Mouse (Mus musculus): ENCODE measurements around the gene Lin28b. TPM values are rescaled to one million over a fixed set of nuclear protein-coding genes. Genes with fewer than 3 reads are reported as not detected.
"Not testable (repeated sequence)": the region's sequence is repeated elsewhere in the genome, so short reads cannot be mapped to it uniquely, and the experiment has no call there.

Gene Lin28b
- polyA plus RNA-seq, 1 experiment from 2014 or later = 34.2 TPM

- Histone ChIP-seq H3K9ac (ENCODE audit: low read depth, low read length) (no peak overlapping the region), H3K4me3 (ENCODE audit: low read depth, low read length) (no peak overlapping the region), H3K9me3 (ENCODE audit: control insufficient read depth, low read length) (no peaks in the 10 kb centered on the region), H3K4me2 (no peak overlapping the region), H3K27ac (ENCODE audit: low read depth, low read length) (no peak overlapping the region), H3K36me3 (ENCODE audit: control insufficient read depth, insufficient read depth, low read length) (no peaks in the 10 kb centered on the region), H3K4me1 (replicated peaks; ENCODE audit: control insufficient read depth, insufficient read depth, low read length) (no peaks in the 10 kb centered on the region), H3K27me3 (replicated peaks; ENCODE audit: control insufficient read depth, insufficient read depth, low read length) (no peaks in the 10 kb centered on the region)
- no peak for DNase-seq (ENCODE audit: low spot score)
- ATAC-seq (replicated peaks; ENCODE audit: low FRiP score) = no peak
- WGBS = 92% methylated on average over 6 of the region's 6 CpGs
Observed at GRCm38 (mm10) chr10:45356091-45356490, 130.1 kb downstream of the Lin28b start.

GRCm38 (mm10) chr10:45348143-45348542 lies 138.1 kb downstream of the Lin28b start:
- not testable (repeated sequence) for H3K4me1 ChIP-seq (replicated peaks; ENCODE audit: control insufficient read depth, insufficient read depth, low read length); H3K36me3 ChIP-seq (ENCODE audit: control insufficient read depth, insufficient read depth, low read length); H3K27me3 ChIP-seq (replicated peaks; ENCODE audit: control insufficient read depth, insufficient read depth, low read length); H3K4me3 ChIP-seq (ENCODE audit: low read depth, low read length); ATAC-seq (replicated peaks; ENCODE audit: low FRiP score); H3K9ac ChIP-seq (ENCODE audit: low read depth, low read length); H3K4me2 ChIP-seq; DNase-seq (ENCODE audit: low spot score); H3K9me3 ChIP-seq (ENCODE audit: control insufficient read depth, low read length); H3K27ac ChIP-seq (ENCODE audit: low read depth, low read length)
- 87% methylated on average over 3 of the region's 3 CpGs for WGBS

DNA sequence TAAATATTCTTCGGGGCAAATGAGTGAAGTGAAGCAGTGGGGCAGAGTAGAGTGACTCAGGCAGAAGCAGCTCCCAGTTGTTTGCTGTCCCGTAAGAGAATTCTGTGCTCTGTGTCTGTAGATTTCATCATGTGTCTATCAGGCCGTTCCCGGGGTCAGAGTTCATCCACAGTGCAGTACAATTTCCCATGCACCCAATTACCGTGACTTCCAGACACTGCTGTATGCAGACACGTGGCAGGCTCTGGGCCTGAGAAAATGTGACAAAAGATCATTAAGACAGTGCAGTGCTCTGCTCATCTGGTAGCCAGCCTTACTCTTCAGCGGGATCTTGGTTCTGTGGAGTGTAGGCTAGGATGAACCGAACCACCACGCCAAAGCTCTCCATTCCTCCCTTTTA lies 141.0 kb downstream of the Lin28b start:
- ATAC-seq (replicated peaks; ENCODE audit: low FRiP score) = no peak
- 85% methylated on average over 9 of the region's 9 CpGs for WGBS
- H3K9me3 ChIP-seq (ENCODE audit: control insufficient read depth, low read length) = no peaks in the 10 kb centered on the region

DNA sequence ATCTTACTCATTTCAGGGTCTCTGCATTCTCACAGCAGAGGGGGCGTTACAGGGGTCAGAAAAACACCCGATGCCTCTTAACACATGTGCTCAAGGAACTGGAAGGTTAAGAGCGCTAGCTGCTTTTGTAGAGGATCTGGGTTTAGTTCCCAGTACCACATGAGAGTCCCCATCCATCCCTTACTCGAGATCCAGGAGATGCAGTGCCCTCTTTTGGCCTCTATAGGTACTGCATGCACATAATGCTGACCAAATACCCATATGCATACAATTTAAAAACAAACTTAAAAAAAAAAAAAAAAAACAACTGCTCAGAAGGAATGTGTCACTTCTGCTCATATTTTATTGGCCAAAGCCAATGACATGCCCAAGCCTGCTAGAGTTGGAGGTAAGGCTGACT lies 141.8 kb downstream of the Lin28b start:
- H3K27ac ChIP-seq (ENCODE audit: low read depth, low read length) = no peak overlapping the region
- no peaks in the 10 kb centered on the region for H3K4me1 ChIP-seq (replicated peaks; ENCODE audit: control insufficient read depth, insufficient read depth, low read length)
- H3K4me3 ChIP-seq (ENCODE audit: low read depth, low read length) = no peak overlapping the region
- no peak overlapping the region for H3K4me2 ChIP-seq
- WGBS = 92% methylated on average over 4 of the region's 4 CpGs
- no peak for DNase-seq (ENCODE audit: low spot score)
- H3K36me3 ChIP-seq (ENCODE audit: control insufficient read depth, insufficient read depth, low read length) = no peaks in the 10 kb centered on the region
- no peak overlapping the region for H3K9ac ChIP-seq (ENCODE audit: low read depth, low read length)
- H3K27me3 ChIP-seq (replicated peaks; ENCODE audit: control insufficient read depth, insufficient read depth, low read length) = no peaks in the 10 kb centered on the region
- no peaks in the 10 kb centered on the region for H3K9me3 ChIP-seq (ENCODE audit: control insufficient read depth, low read length)
- ATAC-seq (replicated peaks; ENCODE audit: low FRiP score) = no peak

More for the DNA sequence above, 141.0 kb downstream of the Lin28b start:
- DNase-seq (ENCODE audit: low spot score) = no peak
- H3K4me2 ChIP-seq = no peak overlapping the region
- H3K9ac ChIP-seq (ENCODE audit: low read depth, low read length) = no peak overlapping the region
- H3K4me3 ChIP-seq (ENCODE audit: low read depth, low read length) = no peak overlapping the region
- H3K27ac ChIP-seq (ENCODE audit: low read depth, low read length) = no peak overlapping the region
- no peaks in the 10 kb centered on the region for H3K27me3 ChIP-seq (replicated peaks; ENCODE audit: control insufficient read depth, insufficient read depth, low read length)
- H3K36me3 ChIP-seq (ENCODE audit: control insufficient read depth, insufficient read depth, low read length) = no peaks in the 10 kb centered on the region
- no peaks in the 10 kb centered on the region for H3K4me1 ChIP-seq (replicated peaks; ENCODE audit: control insufficient read depth, insufficient read depth, low read length)

DNA sequence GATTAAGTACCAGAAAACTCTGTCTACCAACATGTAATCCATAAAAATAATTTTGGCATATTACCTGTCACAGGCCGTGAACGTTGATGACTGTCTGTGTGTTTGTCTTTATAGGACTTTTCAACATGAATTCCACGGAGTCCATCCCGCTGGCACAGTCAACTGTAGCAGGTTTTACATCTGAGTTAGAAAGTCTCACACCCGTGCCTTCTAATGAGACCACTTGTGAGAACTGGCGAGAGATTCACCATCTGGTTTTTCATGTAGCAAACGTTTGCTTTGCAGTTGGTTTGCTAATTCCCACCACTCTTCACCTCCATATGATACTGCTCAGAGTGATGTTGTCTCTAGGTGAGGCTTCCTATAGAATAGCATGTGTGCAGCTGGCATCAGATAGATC lies 147.1 kb downstream of the Lin28b start:
- Histone ChIP-seq H3K4me3 (ENCODE audit: low read depth, low read length) (no peak overlapping the region), H3K4me2 (no peak overlapping the region), H3K4me1 (replicated peaks; ENCODE audit: control insufficient read depth, insufficient read depth, low read length) (no peaks in the 10 kb centered on the region), H3K27ac (ENCODE audit: low read depth, low read length) (no peak overlapping the region), H3K36me3 (ENCODE audit: control insufficient read depth, insufficient read depth, low read length) (no peaks in the 10 kb centered on the region), H3K9ac (ENCODE audit: low read depth, low read length) (no peak overlapping the region), H3K27me3 (replicated peaks; ENCODE audit: control insufficient read depth, insufficient read depth, low read length) (peaks cover 29% of the 10 kb centered on the region), H3K9me3 (ENCODE audit: control insufficient read depth, low read length) (no peaks in the 10 kb centered on the region)
- no peak for DNase-seq (ENCODE audit: low spot score)
- no peak for ATAC-seq (replicated peaks; ENCODE audit: low FRiP score)
- WGBS = 74% methylated on average over 7 of the region's 7 CpGs

DNA sequence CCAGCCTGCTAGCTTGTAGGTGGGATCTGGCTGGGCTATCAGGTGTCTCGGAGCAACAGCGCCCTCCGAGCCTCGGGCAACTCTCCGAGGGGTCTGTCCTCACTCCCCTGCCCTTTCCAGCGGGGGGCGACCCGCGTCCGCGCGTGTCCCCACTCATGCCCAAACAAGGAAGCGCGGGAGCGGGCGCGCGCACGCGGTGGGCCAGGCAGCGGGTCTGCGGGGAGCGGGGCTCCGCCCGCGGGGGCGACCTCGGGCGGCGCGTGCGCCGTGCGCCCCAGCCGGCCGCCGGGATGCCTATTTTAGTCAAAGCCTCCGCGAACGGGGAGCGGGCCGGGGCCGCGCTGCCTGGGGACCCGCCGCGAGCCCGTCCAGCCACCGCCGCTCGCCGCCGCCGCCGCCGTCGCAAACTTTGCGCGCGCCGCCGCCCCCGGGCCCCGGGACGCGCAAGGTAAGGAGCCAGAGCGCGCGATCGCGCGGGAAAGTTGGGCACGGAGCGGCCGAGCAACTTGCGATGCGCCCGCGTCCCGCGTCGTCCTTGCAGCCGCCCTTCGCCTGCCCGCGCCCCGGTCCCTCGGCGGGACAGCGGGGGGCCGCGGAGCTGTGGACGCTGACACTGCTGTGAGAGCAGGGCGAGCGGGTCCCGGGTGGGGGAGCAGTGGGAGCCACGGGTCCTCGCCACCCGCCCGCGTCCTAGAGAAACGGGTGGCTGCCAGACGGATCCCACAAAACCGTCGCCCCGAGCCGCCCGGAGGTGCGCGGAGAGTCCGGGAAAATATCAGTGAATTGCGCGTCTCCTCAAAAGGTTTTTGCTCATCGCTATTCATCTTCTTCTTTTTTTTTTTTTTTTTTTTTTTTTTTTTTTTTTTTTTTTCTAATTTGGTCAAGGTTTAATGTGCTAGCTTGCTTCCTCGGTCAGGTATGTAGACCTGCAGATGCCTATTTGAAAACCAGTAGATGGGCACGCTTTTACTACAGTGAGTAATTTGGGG lies 150.5 kb downstream of the Lin28b start, which contains the start of gene Bves:
TSS of gene Bves (plus strand) at position 339 of the 989 bp plus-strand sequence.
- no peaks in the 10 kb centered on the region for H3K4me1 ChIP-seq (replicated peaks; ENCODE audit: control insufficient read depth, insufficient read depth, low read length)
- H3K9me3 ChIP-seq (ENCODE audit: control insufficient read depth, low read length) = no peaks in the 10 kb centered on the region
- ATAC-seq (replicated peaks; ENCODE audit: low FRiP score) = peak; percentile 54
- H3K27ac ChIP-seq (ENCODE audit: low read depth, low read length) = no peak within 1 kb of the TSS
- peaks cover 34% of the 10 kb centered on the region for H3K27me3 ChIP-seq (replicated peaks; ENCODE audit: control insufficient read depth, insufficient read depth, low read length)
- H3K36me3 ChIP-seq (ENCODE audit: control insufficient read depth, insufficient read depth, low read length) = no peaks in the 10 kb centered on the region
- H3K9ac ChIP-seq (ENCODE audit: low read depth, low read length) = peak within 1 kb of the TSS; percentile 52; the same call in 1 of the 2 replicates
- H3K4me3 ChIP-seq (ENCODE audit: low read depth, low read length) = peak within 1 kb of the TSS; percentile 62
- peak within 1 kb of the TSS; percentile 81 for H3K4me2 ChIP-seq
- WGBS = 2% methylated on average over 107 of the region's 116 CpGs
- peak; percentile 59 for DNase-seq (ENCODE audit: low spot score)

DNA sequence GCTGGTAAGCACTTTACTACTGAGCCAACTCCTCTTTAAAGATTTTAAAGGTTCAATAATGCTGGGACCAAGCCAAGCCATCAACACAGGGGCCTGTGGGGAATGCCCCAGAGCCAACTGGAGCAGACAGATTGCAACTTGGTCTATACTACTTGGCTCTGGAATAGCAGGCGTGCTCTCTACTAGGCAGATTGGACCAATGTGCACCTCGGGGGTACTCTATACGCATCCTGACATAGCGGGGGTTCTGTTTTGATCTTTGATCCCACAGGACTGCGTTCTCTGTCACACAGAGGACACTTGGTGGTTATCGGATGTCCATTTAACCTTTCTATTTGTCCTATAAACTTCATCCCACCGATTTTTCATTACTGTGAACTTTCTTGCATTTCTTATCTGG lies 151.3 kb downstream of the Lin28b start:
- H3K27me3 ChIP-seq (replicated peaks; ENCODE audit: control insufficient read depth, insufficient read depth, low read length) = peaks cover 34% of the 10 kb centered on the region
- H3K4me3 ChIP-seq (ENCODE audit: low read depth, low read length) = peak overlapping the region; percentile 62
- no peak overlapping the region for H3K27ac ChIP-seq (ENCODE audit: low read depth, low read length)
- H3K36me3 ChIP-seq (ENCODE audit: control insufficient read depth, insufficient read depth, low read length) = no peaks in the 10 kb centered on the region
- no peak for ATAC-seq (replicated peaks; ENCODE audit: low FRiP score)
- WGBS = 35% methylated on average over 7 of the region's 7 CpGs
- no peaks in the 10 kb centered on the region for H3K9me3 ChIP-seq (ENCODE audit: control insufficient read depth, low read length)
- no peak overlapping the region for H3K9ac ChIP-seq (ENCODE audit: low read depth, low read length)
- no peak for DNase-seq (ENCODE audit: low spot score)
- H3K4me2 ChIP-seq = peak overlapping the region; percentile 81
- H3K4me1 ChIP-seq (replicated peaks; ENCODE audit: control insufficient read depth, insufficient read depth, low read length) = no peaks in the 10 kb centered on the region

DNA sequence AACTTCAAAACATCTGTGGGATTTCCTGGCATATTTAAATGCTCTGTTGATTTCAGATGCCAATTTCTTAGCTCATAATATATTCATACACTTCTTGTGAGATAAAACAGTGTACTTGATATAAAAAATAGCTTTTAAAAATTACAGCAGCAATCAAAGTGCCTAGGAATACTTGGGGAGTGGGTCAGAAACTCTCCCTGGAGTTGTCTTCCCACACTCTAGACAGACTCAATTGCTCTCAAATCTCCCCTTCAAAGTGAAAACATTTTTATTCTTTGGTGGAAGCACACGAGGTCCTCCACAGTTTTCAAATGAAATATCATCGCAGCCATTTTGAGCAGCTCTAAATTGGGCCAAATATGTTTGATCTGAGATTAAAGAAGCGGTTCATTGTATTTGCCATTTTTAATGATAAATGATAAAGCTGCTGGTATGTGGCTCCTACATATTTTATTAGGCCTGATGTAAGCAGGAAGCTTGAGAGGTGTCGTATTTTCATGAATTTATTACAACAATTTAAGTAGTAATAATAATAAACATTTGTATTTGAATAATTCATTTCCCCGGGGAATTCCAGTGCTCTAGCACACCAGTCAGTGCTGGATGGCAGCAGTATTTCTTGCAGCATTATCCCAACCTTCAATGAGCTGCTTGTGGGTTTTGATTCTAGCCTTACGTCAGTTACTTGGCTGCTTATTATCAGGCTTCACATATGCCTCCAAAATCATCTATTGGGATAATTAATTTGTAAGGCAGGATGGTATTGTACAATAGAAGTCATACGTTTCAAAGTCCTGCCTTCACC lies 157.8 kb downstream of the Lin28b start:
- no peaks in the 10 kb centered on the region for H3K4me1 ChIP-seq (replicated peaks; ENCODE audit: control insufficient read depth, insufficient read depth, low read length)
- H3K4me3 ChIP-seq (ENCODE audit: low read depth, low read length) = no peak overlapping the region
- H3K27me3 ChIP-seq (replicated peaks; ENCODE audit: control insufficient read depth, insufficient read depth, low read length) = no peaks in the 10 kb centered on the region
- WGBS = 75% methylated on average over 7 of the region's 7 CpGs
- H3K4me2 ChIP-seq = no peak overlapping the region
- no peak overlapping the region for H3K27ac ChIP-seq (ENCODE audit: low read depth, low read length)
- DNase-seq (ENCODE audit: low spot score) (no peak), ATAC-seq (replicated peaks; ENCODE audit: low FRiP score) (no peak)
- H3K9me3 ChIP-seq (ENCODE audit: control insufficient read depth, low read length) = no peaks in the 10 kb centered on the region
- H3K9ac ChIP-seq (ENCODE audit: low read depth, low read length) = no peak overlapping the region
- no peaks in the 10 kb centered on the region for H3K36me3 ChIP-seq (ENCODE audit: control insufficient read depth, insufficient read depth, low read length)
